Mouse (Mus musculus): Measurements from ENCODE around the gene Onecut3.

The Onecut3 gene

GRCm38 (mm10) chr10:80506222-80506621 lies 11.6 kb downstream of the Onecut3 start:
- DNase-seq: peak; percentile 72

GRCm38 (mm10) chr10:80509412-80510272 lies 15.0 kb downstream of the Onecut3 start:
- DNase-seq: peak; percentile 85

- DNase-seq: no peak
Measured at GRCm38 (mm10) chr10:80510273-80510660, 15.6 kb downstream of the Onecut3 start.

- DNase-seq: no peak
Measured at GRCm38 (mm10) chr10:80513739-80514138, 19.1 kb downstream of the Onecut3 start.

- DNase-seq: no peak
Measured at GRCm38 (mm10) chr10:80519287-80519686, 24.7 kb downstream of the Onecut3 start.

GRCm38 (mm10) chr10:80523299-80523698 lies 28.7 kb downstream of the Onecut3 start:
- no peak for DNase-seq

- DNase-seq: no peak
Measured at GRCm38 (mm10) chr10:80526172-80526571, 31.5 kb downstream of the Onecut3 start.

- DNase-seq: no peak
Measured at GRCm38 (mm10) chr10:80532783-80533182, 38.1 kb downstream of the Onecut3 start.

GRCm38 (mm10) chr10:80533704-80534103 lies 39.1 kb downstream of the Onecut3 start:
- peak; percentile 31 for DNase-seq

- no peak for DNase-seq
Measured at GRCm38 (mm10) chr10:80535071-80535470, 40.4 kb downstream of the Onecut3 start.

- no peak for DNase-seq
Measured at GRCm38 (mm10) chr10:80535711-80536110, 41.1 kb downstream of the Onecut3 start.

- DNase-seq: no peak
Measured at GRCm38 (mm10) chr10:80538180-80538579, 43.5 kb downstream of the Onecut3 start.

GRCm38 (mm10) chr10:80538710-80539394 lies 44.2 kb downstream of the Onecut3 start, which contains the start of gene Atp8b3:
Gene Atp8b3 (minus strand): TSS chr10:80539124.
- DNase-seq: peak; percentile 87

- DNase-seq: no peak
Measured at GRCm38 (mm10) chr10:80539493-80539892, 44.9 kb downstream of the Onecut3 start.

GRCm38 (mm10) chr10:80543873-80544272 lies 49.2 kb downstream of the Onecut3 start:
- DNase-seq: no peak

GRCm38 (mm10) chr10:80545590-80545989 lies 51.0 kb downstream of the Onecut3 start:
- DNase-seq: no peak

GRCm38 (mm10) chr10:80546945-80547344 lies 52.3 kb downstream of the Onecut3 start:
- no peak for DNase-seq

GRCm38 (mm10) chr10:80547539-80547938 lies 52.9 kb downstream of the Onecut3 start:
- DNase-seq: no peak

GRCm38 (mm10) chr10:80548428-80549006 lies 53.9 kb downstream of the Onecut3 start:
- DNase-seq: peak; percentile 67

- no peak for DNase-seq
Measured at GRCm38 (mm10) chr10:80549279-80549678, 54.6 kb downstream of the Onecut3 start.

GRCm38 (mm10) chr10:80552364-80552763 lies 57.7 kb downstream of the Onecut3 start:
- no peak for DNase-seq

GRCm38 (mm10) chr10:80553575-80553974 lies 58.9 kb downstream of the Onecut3 start:
- no peak for DNase-seq

- DNase-seq: no peak
Measured at GRCm38 (mm10) chr10:80553997-80554396, 59.4 kb downstream of the Onecut3 start.

Data from kidney, postnatal 14 days (tissue).